Mouse (Mus musculus) erythroblast, embryonic 14.5 days (primary cell): ENCODE data around the gene Cdkn1a.

Source experiments
- GATA1 ChIP-seq: IDR thresholded peaks from 2 replicates; pipeline ENCODE4 v1.6.1; 2012; ENCODE audit warnings: low read length, inconsistent platforms, mixed read lengths
- TAL1 ChIP-seq: IDR thresholded peaks from 3 replicates; pipeline ENCODE4 v1.6.1; 2012; ENCODE audit warnings: low read length, inconsistent platforms, mixed read lengths

GRCm38 (mm10) chr17:29058487-29058886, 32.3 kb upstream of the Cdkn1a start:
- TF ChIP-seq GATA1 (no peak), TAL1 (no peak)
